Mouse (Mus musculus) thymus, postnatal 10 days (tissue): ENCODE measurements around the gene Olfr815.
"Not testable (repeated sequence)": the region's sequence is repeated elsewhere in the genome, so short reads cannot be mapped to it uniquely, and the experiment has no call there.

Experiments used
- DNase-seq, 2 experiments: peaks; one replicate each; pipeline ENCODE4 v3.0.0; 2021; ENCODE audit warnings: low spot score in 2 of 2

Gene Olfr815

GRCm38 (mm10) chr10:129905767-129906166 is at the start of gene Olfr815:
TSS of gene Olfr815 (minus strand) at chr10:129905867.
- DNase-seq: not testable (repeated sequence)

GRCm38 (mm10) chr10:129949000-129949399 is 43.3 kb upstream of the Olfr815 start, which contains the start of gene Olfr818:
TSS of gene Olfr818 (minus strand) at chr10:129949100.
- no peak for DNase-seq

- DNase-seq: no peak
These were observed 9.8 kb upstream of the Olfr815 start, which contains the start of gene Olfr816 for GRCm38 (mm10) chr10:129915497-129915896. TSS of gene Olfr816 (minus strand) at chr10:129915597.

GRCm38 (mm10) chr10:129885934-129886333 is 19.7 kb downstream of the Olfr815 start:
- no peak for DNase-seq

- not testable (repeated sequence) for DNase-seq
These were observed 20.2 kb downstream of the Olfr815 start for GRCm38 (mm10) chr10:129885496-129885895.

GRCm38 (mm10) chr10:129879751-129880150 is 25.9 kb downstream of the Olfr815 start, which contains the start of gene Olfr814:
TSS of gene Olfr814 (minus strand) at chr10:129879851.
- not testable (repeated sequence) for DNase-seq

- no peak for DNase-seq
These were observed 50.6 kb downstream of the Olfr815 start, which contains the start of gene Olfr813 for GRCm38 (mm10) chr10:129855067-129855466. TSS of gene Olfr813 (plus strand) at chr10:129855367.
